Mouse (Mus musculus): ENCODE results near the gene Csde1. TPM values are rescaled to one million over a fixed set of nuclear protein-coding genes. Genes with fewer than 3 reads are reported as not detected.

The Csde1 gene
- polyA plus RNA-seq, 1 experiment from 2014 or later: 462 TPM

DNA sequence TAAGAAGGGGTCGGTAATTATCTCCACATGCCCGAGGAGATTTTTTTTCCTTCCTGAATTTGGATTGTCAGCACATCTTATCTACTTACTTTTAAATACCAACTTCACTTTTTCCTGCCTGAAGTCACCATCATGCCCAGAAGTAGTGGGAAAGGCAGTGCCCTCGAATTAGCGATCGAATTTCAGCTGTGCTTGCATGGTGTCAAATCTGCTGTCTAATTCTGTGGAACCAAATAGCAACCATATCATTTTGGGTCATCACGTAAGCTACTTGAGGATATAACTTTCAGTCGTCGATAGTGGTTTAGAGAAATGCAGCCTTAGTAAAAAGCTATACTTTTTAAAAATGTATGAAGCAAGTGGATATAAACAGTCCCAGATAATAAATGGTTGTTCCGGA, 56.2 kb downstream of the Csde1 start:
- Histone ChIP-seq H3K4me1 (no peaks in the 10 kb centered on the region), H3K9me3 (replicated peaks) (no peaks in the 10 kb centered on the region), H3K36me3 (no peaks in the 10 kb centered on the region), H3K4me3 (no peak overlapping the region), H3K27me3 (ENCODE audit: low read depth, poor library complexity, severe bottlenecking) (no peaks in the 10 kb centered on the region), H3K27ac (no peak overlapping the region)
- 89% methylated on average over 9 of the region's 9 CpGs for WGBS
- no peak for DNase-seq (ENCODE audit: low spot score)

DNA sequence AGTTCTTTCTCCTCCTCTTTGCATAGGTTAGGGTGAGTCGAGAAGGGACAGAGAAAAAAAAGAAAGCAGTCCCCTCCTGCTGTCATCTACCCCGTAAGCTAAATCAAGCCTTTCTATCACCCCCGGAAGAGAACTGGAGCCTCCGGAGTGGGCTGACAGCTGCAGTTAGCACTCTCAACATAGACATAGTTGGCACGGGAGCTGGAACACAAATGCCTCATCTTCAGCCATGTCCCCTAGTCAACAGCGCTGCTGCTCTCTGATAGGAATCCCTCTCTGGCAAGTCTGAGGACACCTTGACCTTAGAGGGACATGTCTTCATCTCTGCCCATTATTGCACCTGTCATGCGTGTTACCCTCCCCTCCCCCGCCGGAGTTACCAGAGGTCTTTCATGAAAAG, 59.1 kb downstream of the Csde1 start:
- H3K27me3 ChIP-seq (ENCODE audit: low read depth, poor library complexity, severe bottlenecking): no peaks in the 10 kb centered on the region
- H3K36me3 ChIP-seq: no peaks in the 10 kb centered on the region
- 94% methylated on average over 8 of the region's 9 CpGs for WGBS
- H3K27ac ChIP-seq: no peak overlapping the region
- H3K4me3 ChIP-seq: no peak overlapping the region
- no peak for DNase-seq (ENCODE audit: low spot score)
- no peaks in the 10 kb centered on the region for H3K4me1 ChIP-seq
- no peaks in the 10 kb centered on the region for H3K9me3 ChIP-seq (replicated peaks)

DNA sequence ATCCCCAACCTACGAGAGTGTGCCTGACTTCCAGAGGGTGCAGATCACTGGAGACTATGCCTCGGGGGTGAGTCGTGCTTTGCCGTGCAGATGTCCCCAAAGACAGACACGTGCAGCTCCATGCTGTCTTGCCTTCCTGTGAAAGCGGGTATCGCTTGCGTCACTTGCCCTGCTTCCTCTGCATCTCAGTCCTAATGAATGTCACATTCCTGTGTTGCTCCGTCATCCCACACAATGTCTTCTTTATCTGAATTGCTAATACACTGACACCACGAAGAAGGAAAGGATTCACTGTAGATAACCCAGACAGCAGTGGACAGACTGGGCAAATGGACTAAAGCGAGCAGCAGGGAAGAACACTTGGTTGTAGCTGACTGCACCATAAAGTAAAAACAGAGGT, 60.8 kb downstream of the Csde1 start:
- no peaks in the 10 kb centered on the region for H3K36me3 ChIP-seq
- 82% methylated on average over 11 of the region's 11 CpGs for WGBS
- no peaks in the 10 kb centered on the region for H3K27me3 ChIP-seq (ENCODE audit: low read depth, poor library complexity, severe bottlenecking)
- no peaks in the 10 kb centered on the region for H3K4me1 ChIP-seq
- no peak for DNase-seq (ENCODE audit: low spot score)
- H3K4me3 ChIP-seq: no peak overlapping the region
- H3K9me3 ChIP-seq (replicated peaks): no peaks in the 10 kb centered on the region
- no peak overlapping the region for H3K27ac ChIP-seq

DNA sequence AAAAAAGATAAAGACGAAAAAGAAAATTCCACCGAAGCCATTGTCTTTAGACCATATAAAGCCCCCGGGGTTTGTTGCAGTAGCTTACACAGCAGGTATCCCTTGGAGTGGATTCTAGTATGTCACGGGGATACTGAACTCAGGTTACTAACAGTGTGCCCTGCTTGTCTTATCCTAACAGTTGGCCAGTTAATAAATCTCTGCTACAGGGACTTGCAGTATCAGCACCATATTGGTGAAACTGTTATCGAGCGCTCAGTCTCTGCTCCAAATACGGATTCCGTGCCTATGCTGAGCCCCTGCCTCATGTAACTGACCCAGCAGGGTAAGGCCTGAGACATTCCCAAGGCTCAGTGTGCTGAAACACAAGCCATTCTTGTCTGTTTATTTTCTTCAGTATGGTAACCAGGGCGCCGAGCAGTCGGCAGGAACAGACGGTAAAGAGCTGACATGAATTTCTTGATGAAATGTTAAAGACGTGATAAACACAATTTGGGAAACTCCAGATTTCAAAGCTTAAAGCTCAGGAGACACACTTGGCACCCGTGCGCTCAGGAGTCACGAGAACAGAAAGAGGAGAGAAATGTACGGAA, 61.7 kb downstream of the Csde1 start:
- H3K4me3 ChIP-seq: no peak overlapping the region
- WGBS: 91% methylated on average over 17 of the region's 17 CpGs
- H3K27ac ChIP-seq: no peak overlapping the region
- no peaks in the 10 kb centered on the region for H3K36me3 ChIP-seq
- no peaks in the 10 kb centered on the region for H3K4me1 ChIP-seq
- H3K9me3 ChIP-seq (replicated peaks): no peaks in the 10 kb centered on the region
- H3K27me3 ChIP-seq (ENCODE audit: low read depth, poor library complexity, severe bottlenecking): no peaks in the 10 kb centered on the region
- no peak for DNase-seq (ENCODE audit: low spot score)

DNA sequence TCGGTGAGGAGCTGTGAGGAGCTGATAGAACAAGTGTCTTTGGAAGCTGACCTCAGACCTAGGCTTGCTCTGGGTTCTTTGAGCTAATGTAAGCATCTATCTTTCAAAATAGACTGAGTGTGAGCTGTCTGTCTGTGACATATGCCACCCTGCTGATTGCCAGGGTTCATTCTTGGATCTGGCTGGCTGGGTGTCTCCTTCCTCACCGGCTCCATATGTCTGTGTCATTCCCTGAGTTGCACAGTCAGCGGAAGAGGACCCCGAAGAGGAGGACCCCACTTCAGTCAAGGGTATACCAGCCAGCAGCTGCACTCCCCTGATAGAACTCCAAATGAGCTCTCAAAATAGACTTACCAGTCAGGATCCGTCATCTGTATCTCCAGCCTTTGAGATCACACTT, 62.5 kb downstream of the Csde1 start:
- Histone ChIP-seq H3K27me3 (ENCODE audit: low read depth, poor library complexity, severe bottlenecking) (no peaks in the 10 kb centered on the region), H3K27ac (no peak overlapping the region), H3K4me3 (no peak overlapping the region), H3K36me3 (no peaks in the 10 kb centered on the region), H3K4me1 (no peaks in the 10 kb centered on the region), H3K9me3 (replicated peaks) (no peaks in the 10 kb centered on the region)
- 90% methylated on average over 5 of the region's 5 CpGs for WGBS
- no peak for DNase-seq (ENCODE audit: low spot score)

DNA sequence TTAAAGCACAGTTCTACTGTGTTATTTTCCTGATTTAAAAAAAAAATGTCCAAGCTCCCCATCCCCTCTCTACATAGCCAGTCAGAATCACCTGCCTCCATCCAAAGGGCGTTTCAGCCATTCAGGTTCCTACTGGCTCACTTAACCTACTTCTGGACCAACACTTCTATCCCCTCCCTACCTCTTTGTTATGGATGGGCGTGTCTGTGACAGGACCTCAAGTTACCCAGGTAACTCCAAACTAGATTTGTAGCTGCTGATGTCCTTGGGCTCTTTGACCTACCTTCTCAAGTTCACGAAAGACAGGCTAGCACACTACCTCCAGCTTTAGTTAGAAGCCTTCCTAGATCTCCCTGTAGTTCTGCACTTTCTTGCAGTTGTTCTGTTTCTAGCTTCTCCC, 65.8 kb downstream of the Csde1 start:
- DNase-seq (ENCODE audit: low spot score): no peak
- Histone ChIP-seq H3K4me3 (no peak overlapping the region), H3K27ac (no peak overlapping the region), H3K36me3 (no peaks in the 10 kb centered on the region), H3K4me1 (no peaks in the 10 kb centered on the region), H3K9me3 (replicated peaks) (no peaks in the 10 kb centered on the region), H3K27me3 (ENCODE audit: low read depth, poor library complexity, severe bottlenecking) (no peaks in the 10 kb centered on the region)
- 79% methylated on average over 3 of the region's 3 CpGs for WGBS

DNA sequence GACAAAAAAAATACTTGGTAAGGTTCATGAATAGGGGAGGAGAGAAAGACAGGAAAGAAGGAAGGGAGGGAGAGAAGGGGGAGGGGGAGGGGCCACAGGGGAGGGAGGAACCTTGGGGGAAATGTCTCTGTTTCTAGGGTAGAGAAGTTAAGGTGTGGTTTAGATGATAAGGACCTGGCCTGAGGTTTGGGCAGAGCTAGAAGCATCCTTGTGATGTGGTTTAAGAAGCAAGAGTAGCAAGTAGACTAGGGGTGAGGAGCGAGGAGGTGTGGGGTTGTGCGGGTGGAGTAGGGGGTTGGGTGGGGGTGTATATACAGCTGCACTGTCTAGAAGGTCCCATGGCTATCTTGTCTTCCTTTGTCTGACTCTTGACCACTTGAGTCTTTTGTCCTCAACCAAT, 71.5 kb downstream of the Csde1 start:
- WGBS: 100% methylated on average over 2 of the region's 2 CpGs

DNA sequence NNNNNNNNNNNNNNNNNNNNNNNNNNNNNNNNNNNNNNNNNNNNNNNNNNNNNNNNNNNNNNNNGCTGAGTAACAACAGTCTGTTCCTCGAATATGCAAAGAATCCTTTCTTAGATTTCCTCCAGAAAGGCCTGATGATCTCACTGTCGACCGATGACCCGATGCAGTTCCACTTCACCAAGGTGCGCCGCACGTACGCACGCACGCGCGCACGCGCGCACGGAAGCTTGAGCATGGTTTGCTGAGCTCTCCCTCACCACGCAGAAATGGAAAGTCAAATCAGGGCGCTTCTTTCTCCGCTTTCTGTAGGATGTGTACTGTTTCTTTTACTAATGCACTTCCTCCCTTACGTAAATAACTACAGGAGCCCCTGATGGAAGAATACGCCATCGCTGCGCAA, 78.4 kb downstream of the Csde1 start:
- Histone ChIP-seq H3K4me3 (no peak overlapping the region), H3K27ac (no peak overlapping the region), H3K9me3 (replicated peaks) (no peaks in the 10 kb centered on the region), H3K4me1 (peaks cover 14% of the 10 kb centered on the region), H3K27me3 (ENCODE audit: low read depth, poor library complexity, severe bottlenecking) (peaks cover 18% of the 10 kb centered on the region), H3K36me3 (no peaks in the 10 kb centered on the region)
- no peak for DNase-seq (ENCODE audit: low spot score)
- WGBS: 79% methylated on average over 23 of the region's 23 CpGs

More for the DNA sequence above, 71.5 kb downstream of the Csde1 start:
- Histone ChIP-seq H3K4me1 (no peaks in the 10 kb centered on the region), H3K36me3 (no peaks in the 10 kb centered on the region), H3K9me3 (replicated peaks) (no peaks in the 10 kb centered on the region), H3K27ac (no peak overlapping the region), H3K4me3 (no peak overlapping the region), H3K27me3 (ENCODE audit: low read depth, poor library complexity, severe bottlenecking) (no peaks in the 10 kb centered on the region)
- DNase-seq (ENCODE audit: low spot score): no peak

DNA sequence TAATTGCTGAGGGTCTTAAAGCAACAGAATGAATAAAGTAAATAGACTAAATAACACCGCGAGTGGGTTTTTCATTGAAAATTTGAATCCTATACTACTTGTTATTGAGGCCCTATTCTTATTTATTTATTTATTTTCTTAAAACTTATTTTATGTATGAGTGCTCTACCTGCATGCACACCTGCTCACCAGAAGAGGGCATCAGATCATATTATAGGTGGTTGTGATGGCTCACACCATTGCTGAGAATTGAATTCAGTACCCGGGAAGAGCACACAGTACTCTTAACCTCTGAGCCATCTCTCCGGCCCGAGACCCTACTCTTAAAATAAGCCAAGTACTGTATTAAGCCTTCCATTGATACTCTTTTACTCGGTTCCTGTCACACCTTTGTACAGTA, 79.4 kb downstream of the Csde1 start:
- WGBS: 82% methylated on average over 6 of the region's 6 CpGs
- H3K4me3 ChIP-seq: no peak overlapping the region

DNA sequence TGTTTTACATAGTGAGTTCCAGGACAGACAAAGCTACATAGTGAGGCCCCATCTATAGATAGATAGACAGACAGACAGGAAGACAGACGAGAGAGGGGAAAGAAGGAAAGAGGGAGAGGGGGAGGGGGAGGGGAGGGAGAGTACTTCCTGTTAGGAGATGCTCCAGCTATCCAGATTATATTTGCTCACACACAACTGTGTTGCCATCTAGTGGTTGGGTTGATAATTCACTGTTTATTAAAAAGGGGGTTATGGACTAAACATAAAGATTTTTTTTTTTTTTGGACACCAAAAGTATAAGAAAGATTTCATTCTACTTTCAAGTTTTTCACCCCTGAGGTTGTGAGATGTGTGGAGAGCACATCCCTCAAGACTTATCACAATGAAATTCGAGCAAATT, 80.5 kb downstream of the Csde1 start:
- no peak for DNase-seq (ENCODE audit: low spot score)
- 75% methylated on average over 2 of the region's 2 CpGs for WGBS
- Histone ChIP-seq H3K27ac (no peak overlapping the region), H3K27me3 (ENCODE audit: low read depth, poor library complexity, severe bottlenecking) (peaks cover 31% of the 10 kb centered on the region), H3K4me1 (peaks cover 14% of the 10 kb centered on the region), H3K36me3 (no peaks in the 10 kb centered on the region), H3K4me3 (no peak overlapping the region), H3K9me3 (replicated peaks) (no peaks in the 10 kb centered on the region)

More for the DNA sequence above, 79.4 kb downstream of the Csde1 start:
- Histone ChIP-seq H3K9me3 (replicated peaks) (no peaks in the 10 kb centered on the region), H3K27me3 (ENCODE audit: low read depth, poor library complexity, severe bottlenecking) (peaks cover 28% of the 10 kb centered on the region), H3K36me3 (no peaks in the 10 kb centered on the region), H3K27ac (no peak overlapping the region), H3K4me1 (peaks cover 14% of the 10 kb centered on the region)
- no peak for DNase-seq (ENCODE audit: low spot score)

DNA sequence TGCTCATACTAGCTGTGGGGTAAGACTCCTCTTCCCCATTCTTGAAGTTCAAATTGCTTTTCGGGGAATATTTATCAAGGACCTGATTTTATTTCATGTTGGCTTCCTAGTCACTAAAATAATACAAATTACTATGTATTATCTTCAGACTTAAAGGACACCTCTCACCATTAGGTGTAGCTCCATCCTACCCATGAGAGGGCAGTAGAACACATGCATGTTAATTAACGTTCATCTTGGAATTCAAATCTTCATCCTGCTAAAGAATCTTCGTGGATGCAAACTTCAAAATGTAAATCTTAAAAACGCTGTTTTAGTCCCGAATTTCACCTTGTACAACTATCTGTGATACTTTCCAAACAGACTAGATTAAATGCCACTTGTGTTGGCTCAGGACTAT, 81.0 kb downstream of the Csde1 start:
- Histone ChIP-seq H3K4me1 (peaks cover 14% of the 10 kb centered on the region), H3K9me3 (replicated peaks) (no peaks in the 10 kb centered on the region), H3K27me3 (ENCODE audit: low read depth, poor library complexity, severe bottlenecking) (peaks cover 31% of the 10 kb centered on the region), H3K27ac (no peak overlapping the region), H3K36me3 (no peaks in the 10 kb centered on the region), H3K4me3 (no peak overlapping the region)
- DNase-seq (ENCODE audit: low spot score): no peak
- 61% methylated on average over 5 of the region's 5 CpGs for WGBS

DNA sequence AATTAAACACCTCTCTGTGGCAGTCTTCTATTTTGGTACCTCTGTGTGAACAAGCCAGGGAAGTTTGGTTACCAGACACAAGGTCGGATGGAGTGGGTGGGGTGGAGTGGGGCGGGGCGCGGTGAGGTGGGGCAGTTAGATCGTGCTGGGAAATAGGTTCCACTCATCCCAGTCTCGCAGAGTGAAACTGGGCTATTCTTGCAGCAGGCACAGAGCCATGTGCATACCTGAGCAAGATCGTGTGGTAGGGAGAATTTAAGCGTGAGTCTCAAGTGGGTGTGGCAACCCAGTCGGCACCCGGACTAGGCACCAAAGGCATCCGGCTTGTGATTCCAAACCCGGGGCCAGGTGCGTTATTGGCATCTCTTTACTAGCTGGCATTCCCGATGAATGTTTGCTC, 81.7 kb downstream of the Csde1 start:
- 2% methylated on average over 14 of the region's 14 CpGs for WGBS
- Histone ChIP-seq H3K4me1 (peaks cover 14% of the 10 kb centered on the region), H3K27ac (peak overlapping the region; percentile 83), H3K4me3 (peak overlapping the region; percentile 79), H3K27me3 (ENCODE audit: low read depth, poor library complexity, severe bottlenecking) (peaks cover 31% of the 10 kb centered on the region), H3K36me3 (no peaks in the 10 kb centered on the region), H3K9me3 (replicated peaks) (no peaks in the 10 kb centered on the region)
- DNase-seq (ENCODE audit: low spot score): no peak

DNA sequence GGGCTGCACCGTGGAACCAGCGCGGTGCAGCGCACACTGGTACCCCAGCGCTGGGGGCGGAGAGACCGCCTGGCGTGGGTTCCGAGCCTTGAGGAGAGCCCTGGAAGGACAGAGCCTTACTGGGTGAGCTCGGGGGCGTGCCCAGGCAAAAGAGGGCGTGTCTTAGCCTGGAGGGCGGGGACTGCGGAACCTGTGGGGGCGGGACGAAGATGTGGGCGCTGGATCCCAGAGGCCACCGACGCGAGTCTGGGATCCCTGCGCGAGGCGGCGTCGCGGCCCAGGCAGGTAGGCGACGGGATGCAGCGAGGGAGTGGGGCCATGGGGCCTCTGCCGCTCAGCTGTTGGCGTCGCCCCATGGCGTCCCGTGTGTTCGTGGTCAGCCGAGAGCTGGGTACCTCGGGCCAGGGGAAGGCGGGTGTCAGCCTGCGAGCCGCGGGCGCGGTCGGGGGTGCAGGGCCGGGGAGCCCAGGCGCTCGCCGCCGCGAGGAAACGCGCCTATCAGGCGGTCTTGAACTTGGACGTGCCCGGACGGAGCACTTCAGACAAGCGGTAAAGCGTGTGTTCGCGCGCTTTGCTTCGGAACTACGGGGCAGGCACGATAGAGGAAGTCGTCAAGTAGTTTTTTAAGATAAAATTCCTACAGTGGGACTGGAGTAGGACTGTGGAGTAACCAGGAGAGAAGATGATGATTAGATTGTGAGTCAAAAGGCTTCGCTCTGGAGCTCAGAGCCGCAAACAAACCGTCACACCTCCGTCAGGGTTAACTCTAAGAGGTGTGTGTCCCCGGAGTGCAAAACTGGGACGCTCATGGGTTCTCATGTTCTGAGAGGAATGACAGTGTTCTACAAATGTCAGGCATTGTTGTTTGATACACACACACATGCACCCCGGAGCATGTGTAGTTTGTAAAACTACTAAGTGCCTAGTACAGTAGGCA, 82.5 kb downstream of the Csde1 start, which contains the start of gene Dennd2c:
Dennd2c (plus strand) TSS at position 151 of the 937 bp plus-strand sequence.
- no peaks in the 10 kb centered on the region for H3K36me3 ChIP-seq
- H3K4me1 ChIP-seq: peaks cover 14% of the 10 kb centered on the region
- WGBS: 1% methylated on average over 72 of the region's 72 CpGs
- no peaks in the 10 kb centered on the region for H3K9me3 ChIP-seq (replicated peaks)
- peak within 1 kb of the TSS; percentile 83 for H3K27ac ChIP-seq
- H3K4me3 ChIP-seq: peak within 1 kb of the TSS; percentile 79
- H3K27me3 ChIP-seq (ENCODE audit: low read depth, poor library complexity, severe bottlenecking): peaks cover 31% of the 10 kb centered on the region
- peak; percentile 91 for DNase-seq (ENCODE audit: low spot score)
